In genomic region chr4:108018961-108019921, GRCm38 (mm10) we compare ENCODE assay signal across 13 mouse cellular contexts. TPM values are rescaled to one million over a fixed set of nuclear protein-coding genes. Genes with fewer than 3 reads are reported as not detected.
A peak's percentile ranks its signal among the peaks of the same experiment; 100 is the strongest.
DNase-seq lines count a peak whose midpoint lies in the region; ATAC-seq lines count a peak whose summit lies in the region.
"Had no signal": no experiment of that assay in that cellular context is flagged by ENCODE, and none has a peak within 500 bp of the region (broad histone marks: within the 10 kb centered on the region; RNA-seq: fewer than 3 reads in every experiment).

No protein-coding gene starts in this region.

- H3K36me3 ChIP-seq in heart, embryonic 11.5 days (ENCODE audit: control insufficient read depth, insufficient read depth, low read length), result no peaks in the 10 kb centered on the region
- H3K36me3 ChIP-seq: intestine, embryonic 15.5 days had no signal

- no peak for ATAC-seq in heart, embryonic 11.5 days (replicated peaks; ENCODE audit: insufficient number of reproducible peaks, low FRiP score, low TSS enrichment)
- ATAC-seq: intestine, embryonic 15.5 days had no signal

- no peak overlapping the region for H3K27ac ChIP-seq in heart, embryonic 11.5 days (ENCODE audit: low read depth, low read length)
- H3K27ac ChIP-seq: intestine, embryonic 15.5 days had no signal

- H3K4me2 ChIP-seq in heart, embryonic 11.5 days, result no peak overlapping the region
- H3K4me2 ChIP-seq: intestine, embryonic 15.5 days had no signal

- 44% methylated on average over 13 of the region's 14 CpGs for WGBS in heart, embryonic 11.5 days (ENCODE audit: insufficient replicate concordance)

- no peak overlapping the region for H3K4me3 ChIP-seq in heart, embryonic 11.5 days (ENCODE audit: low read depth, low read length)
- H3K4me3 ChIP-seq: intestine, embryonic 15.5 days; myocyte had no signal

- H3K27me3 ChIP-seq in heart, embryonic 11.5 days (ENCODE audit: control insufficient read depth, insufficient read depth, low read length), result no peaks in the 10 kb centered on the region
- H3K27me3 ChIP-seq: intestine, embryonic 15.5 days had no signal

- H3K9ac ChIP-seq in heart, embryonic 11.5 days (ENCODE audit: low read depth, low read length), result no peak overlapping the region
- H3K9ac ChIP-seq: intestine, embryonic 15.5 days had no signal

- H3K4me1 ChIP-seq in heart, embryonic 11.5 days (ENCODE audit: control insufficient read depth, insufficient read depth, low read length), result 0 out of 2 replicates have a peak, but pooled peaks cover 10% of the 10 kb centered on the region
- H3K4me1 ChIP-seq: intestine, embryonic 15.5 days had no signal

- no peaks in the 10 kb centered on the region for H3K9me3 ChIP-seq in heart, embryonic 11.5 days (replicated peaks; ENCODE audit: control insufficient read depth, low read length)
- H3K9me3 ChIP-seq: intestine, embryonic 15.5 days had no signal

- peak; percentile 68 to 84 for DNase-seq in heart, adult 18-20 months
- DNase-seq in thymus, postnatal 0 days (ENCODE audit: low spot score), result peak; percentile 14
- DNase-seq in thymus, postnatal 14 days, result no peak
- DNase-seq in heart, adult 9 months (ENCODE audit: low spot score in 2 of 2), result peak; percentile 71 to 73
- DNase-seq in spleen, adult 18-20 months, result no peak
- no peak for DNase-seq in spleen, postnatal 10 days (ENCODE audit: low spot score in 2 of 2)
- DNase-seq in cerebellum, postnatal 25 days, result no peak
- DNase-seq: adrenal gland, postnatal 14 days; right cerebral cortex, postnatal 4 days had no signal

RNA-seq across cellular contexts. Expression of gene Slc1a7, which starts 51.1 kb away (rescaled TPM):
- total RNA-seq in heart, adult 18-20 months (2021), result under 1 TPM in 1 of 2 experiments, not detected in 1; 0.10 TPM
- not detected in 2 replicates for polyA plus RNA-seq in heart, embryonic 11.5 days (2014; fragmentation: Nextera tagmentation; extraction: Ambion mirVana)
- not detected in 2 replicates for polyA plus RNA-seq in thymus, postnatal 0 days (2015; fragmentation: Nextera tagmentation; extraction: Ambion mirVana)
- polyA plus RNA-seq: liver, embryonic 16.5 days had no signal

Comparison
In these comparisons a context has a peak if more than half of its experiments do, and no peak if none do; other contexts are left out.
1. DNase-seq: peak in heart, adult 18-20 months (2 of 2), thymus, postnatal 0 days (single experiment) and heart, adult 9 months (2 of 2); none in thymus, postnatal 14 days (single experiment), spleen, adult 18-20 months (0 of 2), spleen, postnatal 10 days (0 of 2) and cerebellum, postnatal 25 days (0 of 2).